ENCODE assay signal across 10 mouse cellular contexts in the genomic region with DNA sequence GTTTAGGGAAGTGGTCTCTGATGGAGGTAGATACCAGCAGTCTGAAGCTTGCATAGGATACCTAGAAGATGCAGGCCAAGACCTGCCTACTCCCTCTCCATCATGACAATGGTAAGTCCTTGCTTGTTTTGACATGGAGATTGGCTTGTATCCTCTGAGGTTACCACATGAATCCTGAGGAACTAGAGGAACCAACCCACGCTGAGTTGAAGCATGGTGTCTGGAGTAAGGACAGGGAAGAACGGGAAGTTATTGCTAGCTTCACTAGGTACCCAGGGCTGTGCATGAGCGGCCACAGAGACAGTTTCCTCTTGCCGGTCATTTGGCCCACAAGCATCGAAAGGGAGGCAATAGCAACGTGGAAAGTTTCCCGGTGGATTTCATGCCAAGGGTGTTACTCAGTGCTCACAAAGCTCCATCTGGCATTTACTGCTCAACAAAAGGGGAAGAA. TPM values are rescaled to one million over a fixed set of nuclear protein-coding genes. Genes with fewer than 3 reads are reported as not detected.
DNase-seq lines count a peak whose midpoint lies in the region.
"Had no signal": no experiment of that assay in that cellular context is flagged by ENCODE, and none has a peak within 500 bp of the region (broad histone marks: within the 10 kb centered on the region; RNA-seq: fewer than 3 reads in every experiment).

No protein-coding gene starts in this region.

- intact Hi-C loops in left cerebral cortex, postnatal 25 days (cut with DNase I) = no loop called here

- no peaks in the 10 kb centered on the region for H3K27me3 ChIP-seq in splenic B cell, adult 2 months (ENCODE audit: control insufficient read depth, insufficient read depth, low read length, poor library complexity, severe bottlenecking)
- H3K27me3 ChIP-seq: liver, embryonic 12.5 days; midbrain, embryonic 15.5 days had no signal

- H3K36me3 ChIP-seq in splenic B cell, adult 2 months (ENCODE audit: control insufficient read depth, insufficient read depth, low read length, poor library complexity, severe bottlenecking) = no peaks in the 10 kb centered on the region
- H3K36me3 ChIP-seq: liver, embryonic 12.5 days; midbrain, embryonic 15.5 days had no signal

- peak; percentile 3 for DNase-seq in gastrocnemius, adult 18-20 months (ENCODE audit: low spot score)
- no peak for DNase-seq in gastrocnemius, adult 8-10 months (ENCODE audit: low spot score in 2 of 2)
- peak; percentile 12 to 32 for DNase-seq in spleen, adult 18-20 months
- no peak for DNase-seq in spleen, adult 12 weeks (ENCODE audit: low spot score)
- DNase-seq in cerebellum, postnatal 36 days = peak; percentile 20 to 35
- peak; percentile 46 for DNase-seq in splenic B cell, adult 2 months (ENCODE audit: low read depth, low spot score)
- DNase-seq in left cerebral cortex, postnatal 25 days (ENCODE audit: low spot score in 2 of 2) = no peak
- no peak for DNase-seq in thymus, postnatal 14 days

RNA-seq across cellular contexts. Expression of a gene that starts 16.0 kb away (rescaled TPM):
- total RNA-seq in gastrocnemius, adult 18-20 months (2021) = 1 to 10 TPM; 7.6 to 9.6 TPM
- 1 to 10 TPM; 6.9 to 9.8 (median 7.4) TPM for total RNA-seq in gastrocnemius, adult 8-10 months (2022)
- 10 to 100 TPM; 18.5 to 19.3 TPM for total RNA-seq in left cerebral cortex, postnatal 25 days (2021)

Comparison
In these comparisons a context has a peak if more than half of its experiments do, and no peak if none do; other contexts are left out.
1. DNase-seq: peak in gastrocnemius, adult 18-20 months (single experiment), spleen, adult 18-20 months (2 of 2), cerebellum, postnatal 36 days (2 of 2) and splenic B cell, adult 2 months (single experiment); none in gastrocnemius, adult 8-10 months (0 of 2), spleen, adult 12 weeks (single experiment), left cerebral cortex, postnatal 25 days (0 of 2) and thymus, postnatal 14 days (single experiment).